Mouse (Mus musculus): Measurements from ENCODE around the gene Crcp. TPM values are rescaled to one million over a fixed set of nuclear protein-coding genes. Genes with fewer than 3 reads are reported as not detected.
A peak's percentile ranks its signal among the peaks of the same experiment; 100 is the strongest.

Crcp gene
- total RNA-seq, 4 experiments from 2014 or later: 11.5 to 16.1 (median 14.5) TPM

GRCm38 (mm10) chr5:130056303-130056702 lies 27.2 kb downstream of the Crcp start:
- no peak for DNase-seq (ENCODE audit: low spot score)

- peak; percentile 58 for DNase-seq (ENCODE audit: low spot score)
These were observed 30.6 kb downstream of the Crcp start for GRCm38 (mm10) chr5:130059413-130060328.

- DNase-seq (ENCODE audit: low spot score): no peak
These were observed 31.2 kb downstream of the Crcp start for GRCm38 (mm10) chr5:130060329-130060665.

DNA sequence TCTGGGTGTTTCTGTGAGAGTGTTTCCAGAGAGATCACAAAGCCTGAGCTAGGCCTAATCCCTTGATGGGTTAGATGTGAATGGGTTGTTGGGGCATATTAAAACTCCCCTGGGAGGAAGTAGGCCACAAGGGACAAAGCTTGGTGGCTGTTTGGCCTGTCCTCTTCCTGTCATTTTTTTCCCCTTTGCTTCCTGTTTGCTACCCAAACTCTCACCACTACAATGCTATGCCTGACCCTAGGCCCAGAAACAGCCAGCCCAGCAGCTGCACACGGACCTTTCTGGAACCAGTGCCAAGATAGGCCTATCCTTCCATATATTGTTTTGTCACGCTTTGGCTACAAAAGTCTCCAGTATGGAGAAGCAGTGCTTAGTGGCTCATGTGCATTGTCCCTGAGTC lies 33.0 kb downstream of the Crcp start:
- DNase-seq (ENCODE audit: low spot score): peak; percentile 61

DNA sequence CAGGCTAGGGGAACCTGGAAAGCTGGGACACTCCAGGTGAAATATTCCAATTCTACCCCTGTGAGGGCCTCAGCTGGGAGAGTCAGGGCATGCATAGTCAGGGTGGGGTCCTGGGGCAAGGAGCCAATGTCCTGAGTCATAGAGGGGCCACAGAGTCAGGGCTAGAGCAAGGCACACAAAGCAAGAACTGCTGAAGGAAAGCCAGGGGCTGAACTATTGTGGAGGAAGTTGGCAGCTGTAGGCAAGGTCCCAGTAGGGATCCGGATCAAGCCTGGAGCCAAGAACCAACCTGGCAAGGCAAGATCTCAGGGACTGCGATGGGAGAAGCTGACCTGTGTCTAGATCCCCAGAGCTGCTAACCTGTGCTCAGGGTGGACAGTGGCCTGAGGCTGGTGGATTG lies 34.7 kb downstream of the Crcp start:
- no peak for DNase-seq (ENCODE audit: low spot score)

DNA sequence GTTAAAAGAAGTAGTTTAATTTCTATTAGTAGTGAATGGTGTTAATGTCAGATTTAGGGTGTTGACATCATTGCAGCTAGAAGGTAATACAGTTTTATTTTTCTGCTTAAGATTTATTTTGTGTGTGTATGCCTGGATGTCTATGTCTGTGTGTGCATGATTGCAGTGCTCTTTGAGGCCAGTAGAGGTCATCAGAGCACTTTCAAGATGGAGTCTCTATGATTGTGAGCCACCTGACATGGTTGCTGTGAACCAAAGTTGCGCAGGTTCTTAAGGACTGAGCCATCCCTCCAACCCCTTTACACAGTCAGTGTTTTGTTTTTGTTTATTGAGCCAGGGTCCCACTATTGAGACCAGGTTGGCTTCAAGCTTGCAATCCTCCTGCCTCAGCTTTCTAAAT lies 36.5 kb downstream of the Crcp start:
- no peak for DNase-seq (ENCODE audit: low spot score)

DNA sequence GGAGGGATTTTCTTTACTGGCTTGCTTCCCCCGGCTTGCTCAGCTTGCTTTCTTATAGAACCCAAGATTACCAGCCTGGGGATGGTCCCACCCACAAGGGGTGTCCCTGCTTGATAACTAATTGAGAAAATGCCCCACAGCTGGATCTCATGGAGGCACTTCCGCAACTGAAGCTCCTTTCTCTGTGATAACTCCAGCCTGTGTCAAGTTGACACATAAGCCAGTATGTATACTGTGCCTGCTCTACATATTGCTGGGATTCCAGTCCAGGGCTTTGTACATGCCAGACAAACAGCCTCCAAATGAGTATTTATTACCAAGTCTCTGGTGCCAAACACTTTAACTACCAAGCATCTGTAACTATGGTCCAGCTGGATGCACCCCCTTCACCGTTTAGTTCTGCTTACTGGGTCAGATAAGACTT lies 38.8 kb downstream of the Crcp start:
- no peak for DNase-seq (ENCODE audit: low spot score)

- no peak for DNase-seq (ENCODE audit: low spot score)
These were observed 43.9 kb downstream of the Crcp start, which contains the start of gene Tpst1 for GRCm38 (mm10) chr5:130073026-130073425. Tpst1 (plus strand) TSS chr5:130073326.

DNA sequence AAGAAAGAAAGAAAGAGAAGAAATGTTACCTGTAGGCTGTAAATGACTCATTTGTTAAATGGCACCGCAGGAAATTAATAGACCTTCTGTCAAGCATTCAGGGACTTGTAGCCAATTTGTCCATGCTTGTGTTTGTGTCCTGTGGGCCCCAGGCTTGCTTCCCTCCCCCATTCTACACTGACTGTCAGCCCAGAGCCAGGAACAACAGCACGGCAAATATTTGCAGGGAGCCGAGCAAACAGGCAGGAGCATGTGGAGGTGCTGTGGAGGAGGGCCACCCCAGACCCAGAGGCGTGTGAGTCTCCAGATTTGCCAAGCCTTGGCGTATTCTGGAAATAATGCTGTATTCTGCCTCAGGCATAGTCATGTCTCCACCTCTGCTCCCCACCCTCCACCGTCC lies 45.4 kb downstream of the Crcp start:
- no peak for DNase-seq (ENCODE audit: low spot score)

- no peak for DNase-seq (ENCODE audit: low spot score)
These were observed 47.3 kb downstream of the Crcp start for GRCm38 (mm10) chr5:130076396-130076795.

DNA sequence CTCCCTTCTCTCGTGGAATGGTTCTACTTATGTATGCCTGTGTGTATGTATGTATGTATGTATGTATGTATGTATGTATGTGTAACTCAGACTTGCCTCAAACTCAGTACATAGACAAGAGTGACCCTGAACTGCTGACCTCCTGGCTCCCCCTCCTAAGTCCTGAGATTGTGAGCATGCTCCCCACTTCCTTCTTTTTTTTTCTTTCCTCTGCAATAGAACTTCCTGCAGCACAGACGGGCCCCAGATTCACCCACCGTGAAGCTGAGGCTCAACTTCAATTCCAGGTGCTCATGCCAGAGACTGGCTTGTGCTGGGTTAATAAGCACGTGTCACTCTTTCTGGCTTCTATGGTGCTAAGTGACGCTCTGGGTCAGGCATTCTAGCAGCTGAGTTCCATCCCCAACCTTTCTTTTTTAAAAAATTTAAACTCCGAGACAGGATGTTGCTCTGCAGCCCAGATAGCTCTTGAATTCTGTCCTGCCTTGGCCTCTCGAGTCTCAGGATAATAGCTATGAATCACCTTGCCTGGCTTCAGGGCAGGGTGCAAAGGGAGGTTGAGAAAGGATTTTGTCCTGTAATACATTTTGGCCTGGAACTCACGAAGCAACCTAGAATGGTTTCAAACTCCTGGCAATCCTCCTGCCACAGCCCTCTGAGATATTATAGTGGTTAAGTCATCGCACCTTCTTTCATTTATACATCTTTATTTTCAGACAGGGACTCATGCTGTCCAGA lies 49.2 kb downstream of the Crcp start:
- DNase-seq (ENCODE audit: low spot score): no peak

DNA sequence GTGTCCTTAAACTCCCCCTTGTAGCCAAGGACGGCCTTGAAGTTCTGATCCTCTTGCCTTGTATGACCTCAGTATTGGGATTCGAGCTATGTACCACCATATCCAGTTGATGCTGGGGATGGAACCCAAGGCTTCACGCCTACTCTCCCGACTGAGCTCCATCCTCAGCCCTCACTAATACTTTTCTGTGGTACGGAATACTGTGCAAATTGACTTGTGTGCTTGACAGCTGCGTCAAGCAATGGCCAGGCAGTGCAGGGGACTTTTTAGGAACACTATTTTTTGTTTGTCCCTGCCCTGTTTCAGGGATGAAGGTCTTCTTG lies 49.7 kb downstream of the Crcp start:
- DNase-seq (ENCODE audit: low spot score): no peak

DNA sequence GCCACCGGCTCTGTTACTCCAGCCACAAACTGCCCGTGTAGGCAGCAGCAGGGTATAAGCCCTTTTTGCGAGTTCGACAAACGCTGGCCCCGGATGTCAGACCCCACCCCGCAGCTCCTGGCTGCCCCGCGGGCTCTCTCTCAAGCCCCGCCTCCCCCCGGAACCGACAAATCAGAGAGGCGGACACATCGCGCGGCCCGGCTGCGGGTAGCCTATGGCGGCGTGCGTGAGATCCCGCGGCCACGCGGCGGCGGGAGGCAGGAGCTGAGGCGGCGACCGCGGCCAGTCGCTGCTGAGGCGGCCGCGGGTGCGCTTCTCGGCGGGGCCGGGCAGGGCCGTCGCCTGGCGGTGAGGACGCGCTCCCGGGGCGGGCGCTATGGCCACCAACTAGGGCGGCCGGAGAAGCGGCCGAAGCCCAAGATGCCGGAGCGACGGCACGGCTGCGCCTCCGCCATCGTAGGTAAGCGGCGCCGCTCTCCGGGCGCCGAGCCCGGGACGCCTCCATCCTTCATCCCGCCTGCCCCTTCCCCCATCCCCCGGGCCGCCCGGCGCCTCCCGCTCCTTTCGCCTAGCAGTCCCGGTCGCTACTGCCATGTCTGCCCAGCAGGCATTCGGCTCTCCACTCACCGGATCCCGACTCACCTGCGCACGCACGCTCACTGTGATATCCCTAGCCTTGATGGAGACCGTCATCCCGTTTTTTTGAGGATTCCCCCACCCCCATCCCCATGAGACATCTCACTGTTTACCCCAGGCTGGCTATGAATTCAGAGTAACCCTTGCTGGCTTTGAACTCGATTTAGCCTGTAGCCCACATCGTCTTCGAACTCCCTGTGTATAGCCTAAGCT lies 50.3 kb downstream of the Crcp start:
- peak; percentile 94 for DNase-seq (ENCODE audit: low spot score)

DNA sequence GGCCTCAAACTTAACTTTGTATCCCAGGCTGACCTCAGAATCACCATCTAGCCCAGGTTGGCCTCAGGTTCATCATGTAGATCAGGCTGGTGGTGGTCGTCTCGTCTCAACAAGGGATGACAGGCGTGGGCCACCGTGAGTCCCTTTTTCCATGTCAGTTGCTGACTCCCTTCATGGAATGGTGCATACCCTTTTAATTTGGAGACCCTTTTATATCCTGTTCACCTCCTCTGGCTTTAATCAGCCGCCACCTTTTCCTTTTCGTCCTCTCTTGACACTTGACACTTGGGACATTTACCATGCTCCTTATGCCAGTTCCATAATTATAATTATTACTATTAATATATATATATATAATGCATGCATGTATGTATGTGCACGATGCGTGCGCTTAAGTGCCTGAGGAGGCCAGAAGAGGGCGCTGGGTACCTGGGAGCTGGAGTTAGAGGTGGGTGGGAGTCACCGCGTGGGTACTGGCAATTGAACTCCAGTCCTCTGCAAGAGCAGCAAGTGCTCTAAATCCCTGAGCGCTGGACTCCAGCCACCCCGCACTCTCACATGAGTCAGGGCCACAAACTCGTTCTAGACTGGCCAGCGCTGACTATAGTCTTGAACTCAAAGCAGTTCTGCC lies 51.1 kb downstream of the Crcp start:
- DNase-seq (ENCODE audit: low spot score): no peak

GRCm38 (mm10) chr5:130081181-130081881 lies 52.2 kb downstream of the Crcp start:
- no peak for DNase-seq (ENCODE audit: low spot score)

- no peak for DNase-seq (ENCODE audit: low spot score)
These were observed 53.3 kb downstream of the Crcp start for GRCm38 (mm10) chr5:130082431-130082830.

GRCm38 (mm10) chr5:130084271-130084670 lies 55.2 kb downstream of the Crcp start:
- no peak for DNase-seq (ENCODE audit: low spot score)

- DNase-seq (ENCODE audit: low spot score): no peak
These were observed 58.9 kb downstream of the Crcp start for GRCm38 (mm10) chr5:130088008-130088407.

GRCm38 (mm10) chr5:130088612-130089011 lies 59.5 kb downstream of the Crcp start:
- no peak for DNase-seq (ENCODE audit: low spot score)

GRCm38 (mm10) chr5:130089177-130089576 lies 60.1 kb downstream of the Crcp start:
- DNase-seq (ENCODE audit: low spot score): no peak
